Mouse (Mus musculus) brain, embryonic 14.5 days (tissue): ENCODE data around the gene Adamts14.

Source experiments
- CTCF ChIP-seq: fragments of 200-500 bp; IDR thresholded peaks from 2 replicates; pipeline ENCODE4 v1.5.1; 2012; ENCODE audit warnings: inconsistent platforms, mild to moderate bottlenecking, moderate library complexity, borderline replicate concordance; ENCODE audit not compliant: insufficient read depth, insufficient read length; ENCODE audit errors: extremely low read depth
- POLR2A ChIP-seq: fragments of 200-500 bp; IDR thresholded peaks from 2 replicates; pipeline ENCODE4 v1.6.1; 2012; ENCODE audit warnings: mild to moderate bottlenecking, inconsistent platforms, borderline replicate concordance; ENCODE audit not compliant: poor library complexity, insufficient read depth, insufficient read length, severe bottlenecking; ENCODE audit errors: extremely low read depth

- TF ChIP-seq POLR2A: no peak
- TF ChIP-seq CTCF: no peak
Measured at GRCm38 (mm10) chr10:61174711-61175441, 98.4 kb downstream of the Adamts14 start.
